Mouse (Mus musculus) liver, embryonic 11.5 days (tissue): ENCODE results near the gene Gm21992. TPM values are rescaled to one million over a fixed set of nuclear protein-coding genes. Genes with fewer than 3 reads are reported as not detected.
"Not testable (repeated sequence)": the region's sequence is repeated elsewhere in the genome, so short reads cannot be mapped to it uniquely, and the experiment has no call there.

Experiments used
- ATAC-seq: fragments of 200-750 bp; cut with Nextera tagmentation; replicated peaks from 2 replicates; pipeline ENCODE4 v1.8.0; 2017; ENCODE audit warnings: moderate number of reproducible peaks, mild to moderate bottlenecking, moderate TSS enrichment, moderate library complexity; ENCODE audit not compliant: low FRiP score
- DNase-seq: peaks from one replicate; pipeline ENCODE4 v3.0.0-alpha.2; 2017; ENCODE audit warnings: low spot score
- H3K27ac ChIP-seq: fragments of 300-500 bp; sonication (generic); 2 replicates; pipeline ENCODE4 v1.5.1; 2014; ENCODE audit warnings: mild to moderate bottlenecking, low read depth, low read length, control low read depth
- H3K27me3 ChIP-seq: fragments of 300-500 bp; sonication (generic); replicated peaks from 2 replicates; pipeline ENCODE4 v1.6.1; 2014; ENCODE audit warnings: low read length, mixed read lengths; ENCODE audit not compliant: control insufficient read depth, insufficient read depth
- H3K36me3 ChIP-seq: fragments of 300-500 bp; sonication (generic); 2 replicates; pipeline ENCODE4 v1.6.1; 2014; ENCODE audit warnings: mild to moderate bottlenecking, low read length, moderate library complexity, mixed read lengths; ENCODE audit not compliant: control insufficient read depth, insufficient read depth
- H3K4me1 ChIP-seq: fragments of 300-500 bp; sonication (generic); replicated peaks from 2 replicates; pipeline ENCODE4 v1.6.1; 2014; ENCODE audit warnings: low read length, mixed read lengths; ENCODE audit not compliant: control insufficient read depth, insufficient read depth
- H3K4me2 ChIP-seq: fragments of 300-500 bp; sonication (generic); 2 replicates; pipeline ENCODE4 v1.6.1; 2014; ENCODE audit warnings: mild to moderate bottlenecking, control low read depth, moderate library complexity
- H3K4me3 ChIP-seq: fragments of 300-500 bp; sonication (generic); 2 replicates; pipeline ENCODE4 v1.5.1; 2014; ENCODE audit warnings: low read depth, low read length, control low read depth
- H3K9ac ChIP-seq: fragments of 300-500 bp; sonication (generic); 2 replicates; pipeline ENCODE4 v1.6.1; 2014; ENCODE audit warnings: low read depth, low read length, control low read depth
- H3K9me3 ChIP-seq: fragments of 300-500 bp; sonication (generic); 2 replicates; pipeline ENCODE4 v1.6.1; 2016; ENCODE audit warnings: low read length, inconsistent platforms, mixed read lengths; ENCODE audit not compliant: control insufficient read depth
- WGBS: fragments of 180-500 bp; shearing (Covaris S2); extraction: QIAGEN DNeasy Blood & Tissue Kit; methylation state at CpG from one replicate; pipeline ENCODE4 v1.1.7; 2014; 5-methylcytosine and 5-hydroxymethylcytosine counted together
- polyA plus RNA-seq: library from polyadenylated mRNA; unstranded; fragments of >200 nt; fragmentation: Nextera tagmentation; extraction: Ambion mirVana; gene quantifications from 2 replicates; pipeline ENCODE4 v1.2.1, GENCODE M21; 2014

Gene Gm21992
- polyA plus RNA-seq, 1 experiment from 2014 or later = 30.1 TPM

GRCm38 (mm10) chr19:4782891-4783290 lies 28.5 kb downstream of the Gm21992 start:
- Histone ChIP-seq H3K27me3 (no peaks in the 10 kb centered on the region), H3K9ac (no peak overlapping the region), H3K27ac (no peak overlapping the region), H3K4me1 (no peaks in the 10 kb centered on the region; the same call in 1 of the 2 replicates), H3K36me3 (peaks cover 26% of the 10 kb centered on the region), H3K4me3 (no peak overlapping the region), H3K4me2 (no peak overlapping the region), H3K9me3 (no peaks in the 10 kb centered on the region)
- 94% methylated on average over 2 of the region's 2 CpGs for WGBS
- ATAC-seq (no peak), DNase-seq (no peak)

DNA sequence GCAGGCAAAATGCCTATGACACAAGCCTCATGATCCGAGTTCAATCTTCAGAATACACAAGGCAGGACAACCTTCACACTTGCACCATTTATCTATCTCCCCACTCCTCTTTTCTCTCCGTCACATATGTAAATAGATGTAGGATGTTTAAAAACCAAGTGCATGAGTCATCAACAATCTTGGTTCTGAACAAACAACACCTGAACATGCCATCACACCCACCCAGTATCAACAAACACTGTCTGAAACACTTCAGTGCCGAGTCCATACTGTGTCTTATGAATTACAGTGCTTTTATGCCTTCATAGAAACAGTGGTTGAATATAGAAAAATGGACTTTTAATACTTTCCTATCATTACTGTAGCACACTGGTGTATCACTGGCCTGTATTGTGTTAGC lies 38.6 kb downstream of the Gm21992 start:
- ATAC-seq (no peak), DNase-seq (no peak)

DNA sequence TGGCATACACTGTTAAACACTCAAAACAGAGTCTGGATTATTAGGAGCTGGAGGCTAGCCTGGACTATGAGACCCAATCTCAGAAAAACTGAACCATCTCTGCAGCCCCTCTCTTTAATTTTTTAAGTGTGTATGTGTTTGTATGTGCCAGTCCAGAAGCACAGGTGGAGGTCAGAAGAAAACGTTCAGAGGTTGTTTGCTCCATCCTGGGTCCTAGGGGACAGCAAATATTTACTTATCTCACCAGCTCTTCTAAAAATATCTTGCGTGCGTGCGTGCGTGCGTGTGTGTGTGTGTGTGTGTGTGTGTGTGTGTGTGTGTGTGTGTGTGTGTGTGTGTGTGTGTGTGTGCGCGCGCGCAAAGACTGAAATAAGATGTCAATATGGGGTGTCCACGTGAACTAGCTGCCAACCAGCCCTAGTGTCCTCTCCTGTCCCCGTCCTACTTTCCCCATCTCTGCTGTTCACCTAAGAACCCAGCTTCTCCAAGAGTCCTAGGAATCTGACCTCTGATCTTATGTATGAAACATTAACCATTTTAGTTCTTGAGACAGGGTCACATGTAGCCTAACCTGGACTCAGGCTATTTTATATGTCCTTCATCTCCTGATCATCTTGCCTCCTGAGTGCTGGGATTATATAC lies 43.8 kb downstream of the Gm21992 start:
- H3K4me1 ChIP-seq = no peaks in the 10 kb centered on the region
- H3K9ac ChIP-seq = no peak overlapping the region
- H3K36me3 ChIP-seq = peaks cover 34% of the 10 kb centered on the region
- no peak overlapping the region for H3K4me3 ChIP-seq
- no peak for DNase-seq
- H3K9me3 ChIP-seq = no peaks in the 10 kb centered on the region
- H3K4me2 ChIP-seq = no peak overlapping the region
- no peaks in the 10 kb centered on the region for H3K27me3 ChIP-seq
- no peak for ATAC-seq
- H3K27ac ChIP-seq = no peak overlapping the region
- WGBS = 85% methylated on average over 12 of the region's 12 CpGs

More for the DNA sequence above, 38.6 kb downstream of the Gm21992 start:
- peaks cover 20% of the 10 kb centered on the region for H3K36me3 ChIP-seq
- H3K9ac ChIP-seq = no peak overlapping the region
- 86% methylated on average over 3 of the region's 3 CpGs for WGBS
- H3K9me3 ChIP-seq = no peaks in the 10 kb centered on the region
- no peak overlapping the region for H3K4me3 ChIP-seq
- no peaks in the 10 kb centered on the region for H3K27me3 ChIP-seq
- H3K4me2 ChIP-seq = no peak overlapping the region
- H3K27ac ChIP-seq = no peak overlapping the region
- H3K4me1 ChIP-seq = no peaks in the 10 kb centered on the region

GRCm38 (mm10) chr19:4762876-4763275 lies 48.5 kb downstream of the Gm21992 start:
- Histone ChIP-seq H3K9me3 (no peaks in the 10 kb centered on the region), H3K27me3 (no peaks in the 10 kb centered on the region), H3K9ac (no peak overlapping the region), H3K27ac (no peak overlapping the region), H3K4me2 (no peak overlapping the region), H3K36me3 (peaks cover 26% of the 10 kb centered on the region), H3K4me1 (peaks cover 3% of the 10 kb centered on the region; the same call in 1 of the 2 replicates), H3K4me3 (no peak overlapping the region)
- no peak for DNase-seq
- WGBS = 65% methylated on average over 1 of the region's 1 CpGs
- no peak for ATAC-seq

DNA sequence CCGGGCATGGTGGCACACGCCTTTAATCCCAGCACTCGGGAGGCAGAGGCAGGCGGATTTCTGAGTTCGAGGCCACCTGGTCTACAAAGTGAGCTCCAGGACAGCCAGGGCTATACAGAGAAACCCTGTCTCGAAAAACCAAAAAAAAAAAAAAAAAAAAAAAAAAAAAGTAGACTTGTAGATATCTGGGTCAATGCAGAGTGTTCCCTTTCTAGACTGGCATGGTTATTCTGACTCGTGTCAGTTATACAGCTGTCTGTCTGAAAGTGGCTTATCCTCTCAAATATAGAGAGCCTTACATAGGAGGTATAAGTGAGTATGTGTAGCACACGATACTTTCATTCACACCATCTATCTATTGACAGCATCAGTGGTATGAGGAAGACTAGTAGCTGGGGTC lies 50.9 kb downstream of the Gm21992 start:
- H3K4me1 ChIP-seq, H3K27ac ChIP-seq, H3K27me3 ChIP-seq, H3K4me3 ChIP-seq, H3K4me2 ChIP-seq, ATAC-seq, DNase-seq, H3K9me3 ChIP-seq, H3K9ac ChIP-seq: not testable (repeated sequence)
- peaks cover 17% of the 10 kb centered on the region for H3K36me3 ChIP-seq
- whole genome bisulfite sequencing = 89% methylated on average over 8 of the region's 8 CpGs

GRCm38 (mm10) chr19:4756921-4757320 lies 54.5 kb downstream of the Gm21992 start:
- Histone ChIP-seq H3K9me3 (no peaks in the 10 kb centered on the region), H3K27me3 (no peaks in the 10 kb centered on the region), H3K36me3 (peaks cover 2% of the 10 kb centered on the region; the same call in 1 of the 2 replicates), H3K9ac (peak overlapping the region; percentile 77), H3K4me3 (peak overlapping the region; percentile 70), H3K4me1 (peaks cover 5% of the 10 kb centered on the region; the same call in 1 of the 2 replicates), H3K4me2 (peak overlapping the region; percentile 93), H3K27ac (peak overlapping the region; percentile 76)
- 8% methylated on average over 9 of the region's 9 CpGs for WGBS
- DNase-seq (no peak), ATAC-seq (no peak)

GRCm38 (mm10) chr19:4756193-4756911 lies 55.1 kb downstream of the Gm21992 start, which contains the start of gene Rbm4b:
Gene Rbm4b (plus strand): TSS chr19:4756497.
- Histone ChIP-seq H3K27ac (peak within 1 kb of the TSS; percentile 76), H3K4me2 (peak within 1 kb of the TSS; percentile 93), H3K9me3 (no peaks in the 10 kb centered on the region), H3K9ac (peak within 1 kb of the TSS; percentile 77), H3K4me1 (peaks cover 5% of the 10 kb centered on the region; the same call in 1 of the 2 replicates), H3K4me3 (peak within 1 kb of the TSS; percentile 70), H3K36me3 (no peaks in the 10 kb centered on the region; the same call in 1 of the 2 replicates), H3K27me3 (no peaks in the 10 kb centered on the region)
- under 1% methylated on average over 64 of the region's 65 CpGs for WGBS
- DNase-seq (peak; percentile 99), ATAC-seq (peak; percentile 95)

DNA sequence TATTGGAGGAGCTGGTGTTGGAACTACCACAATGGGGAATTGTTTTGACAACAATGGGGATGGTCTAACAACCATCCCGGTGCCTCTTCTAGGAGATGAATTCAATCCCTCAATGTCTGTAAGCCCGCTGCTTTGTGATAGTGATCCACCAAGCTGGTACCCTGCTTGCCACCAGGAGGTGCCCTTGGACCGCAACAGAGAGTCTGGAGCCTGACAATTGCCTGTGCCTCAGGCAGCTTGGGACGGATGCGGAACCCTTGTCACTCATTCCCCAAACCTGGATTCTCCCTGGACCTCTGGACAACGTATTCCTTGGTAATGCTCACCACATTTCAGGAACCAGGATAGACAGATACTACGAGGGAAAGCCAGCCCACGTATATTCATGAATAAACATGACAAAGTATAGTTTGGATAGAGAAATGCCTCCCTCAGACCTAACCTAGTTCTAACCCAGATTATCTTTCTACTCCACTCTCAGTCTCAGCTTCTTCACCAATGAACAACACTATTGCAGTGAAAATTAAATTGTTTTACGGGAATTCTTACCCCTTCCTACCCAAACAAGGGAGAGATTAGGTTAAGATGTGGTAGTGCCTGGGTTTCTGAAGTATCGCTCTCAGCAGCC lies 55.7 kb downstream of the Gm21992 start:
- peaks cover 5% of the 10 kb centered on the region; the same call in 1 of the 2 replicates for H3K4me1 ChIP-seq
- H3K27ac ChIP-seq = peak overlapping the region; percentile 47; the same call in 1 of the 2 replicates
- peak overlapping the region; percentile 70 for H3K4me3 ChIP-seq
- DNase-seq = peak; percentile 82
- no peaks in the 10 kb centered on the region for H3K36me3 ChIP-seq
- WGBS = 0% methylated on average over 10 of the region's 10 CpGs
- no peaks in the 10 kb centered on the region for H3K27me3 ChIP-seq
- H3K4me2 ChIP-seq = peak overlapping the region; percentile 93
- peak; percentile 72 for ATAC-seq
- no peaks in the 10 kb centered on the region for H3K9me3 ChIP-seq
- peak overlapping the region; percentile 53 for H3K9ac ChIP-seq
